Comparison of ENCODE assay signal across 12 mouse cellular contexts in the genomic region with DNA sequence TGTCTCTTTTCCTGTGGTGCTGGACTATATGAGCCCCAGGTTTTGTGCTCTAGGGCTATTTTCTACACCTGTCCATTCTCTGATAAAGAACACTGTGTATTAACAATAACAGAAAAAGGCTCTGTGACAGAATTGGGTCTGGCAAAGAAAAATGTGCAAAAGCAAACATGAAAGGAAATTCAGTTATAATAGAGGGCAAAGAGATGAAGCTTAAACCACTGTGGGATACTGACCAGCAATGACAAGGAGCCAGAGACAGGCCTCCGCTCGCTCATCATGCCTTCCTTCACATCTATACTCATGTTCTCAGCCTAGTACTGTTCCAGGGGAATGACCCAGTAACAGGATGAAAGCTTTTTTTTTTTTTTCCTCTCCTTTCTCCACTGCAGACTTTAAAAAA.
DNase-seq lines count a peak whose midpoint lies in the region; ATAC-seq and TF ChIP-seq lines count a peak whose summit lies in the region.
"Had no signal": no experiment of that assay in that cellular context is flagged by ENCODE, and none has a peak within 500 bp of the region (broad histone marks: within the 10 kb centered on the region; RNA-seq: fewer than 3 reads in every experiment).

No protein-coding gene starts in this region.

- ATAC-seq in forebrain, embryonic 14.5 days: no peak
- no peak for ATAC-seq in liver, embryonic 12.5 days
- no peak for ATAC-seq in hindbrain, embryonic 16.5 days

- H3K4me1 ChIP-seq in forebrain, embryonic 14.5 days (ENCODE audit: control insufficient read depth, insufficient read depth, low read length): peaks cover 25% of the 10 kb centered on the region
- H3K4me1 ChIP-seq in forebrain, embryonic 10.5 days: peaks cover 23% of the 10 kb centered on the region
- peaks cover 32% of the 10 kb centered on the region for H3K4me1 ChIP-seq in liver, adult 2 months (ENCODE audit: control insufficient read depth, insufficient read depth, low read length)
- peaks cover 7% of the 10 kb centered on the region for H3K4me1 ChIP-seq in liver, embryonic 12.5 days
- H3K4me1 ChIP-seq in hindbrain, embryonic 16.5 days (ENCODE audit: control insufficient read depth, insufficient read depth, low read depth, low read length): peaks cover 21% of the 10 kb centered on the region
- peaks cover 2% of the 10 kb centered on the region for H3K4me1 ChIP-seq in olfactory bulb, adult 2 months (ENCODE audit: control insufficient read depth, insufficient read depth, low read length)

- no peaks in the 10 kb centered on the region for H3K9me3 ChIP-seq in forebrain, embryonic 14.5 days (replicated peaks; ENCODE audit: control insufficient read depth, low read length)
- H3K9me3 ChIP-seq in forebrain, embryonic 10.5 days: no peaks in the 10 kb centered on the region
- no peaks in the 10 kb centered on the region for H3K9me3 ChIP-seq in liver, embryonic 12.5 days (replicated peaks)
- H3K9me3 ChIP-seq in hindbrain, embryonic 16.5 days (ENCODE audit: control insufficient read depth, low read length): no peaks in the 10 kb centered on the region
- H3K9me3 ChIP-seq: embryonic facial prominence, embryonic 15.5 days; liver, embryonic 13.5 days had no signal

- DNase-seq in forebrain, embryonic 14.5 days (ENCODE audit: low spot score): no peak
- DNase-seq in forebrain, embryonic 10.5 days (ENCODE audit: extremely low spot score, low spot score): no peak
- DNase-seq in liver, adult 2 months (ENCODE audit: extremely low read depth, low read depth, low spot score): no peak
- DNase-seq in yolk sac, embryonic 10.5 days (ENCODE audit: low spot score): no peak
- DNase-seq: liver, embryonic 13.5 days; right cerebral cortex, postnatal 4 days had no signal

- H3K27me3 ChIP-seq in forebrain, embryonic 14.5 days (replicated peaks; ENCODE audit: control insufficient read depth, insufficient read depth, low read length): no peaks in the 10 kb centered on the region
- no peaks in the 10 kb centered on the region for H3K27me3 ChIP-seq in forebrain, embryonic 10.5 days (ENCODE audit: poor library complexity, severe bottlenecking)
- H3K27me3 ChIP-seq in liver, adult 2 months (ENCODE audit: control insufficient read depth, insufficient read depth, low read length): no peaks in the 10 kb centered on the region
- no peaks in the 10 kb centered on the region for H3K27me3 ChIP-seq in liver, embryonic 12.5 days (replicated peaks)
- no peaks in the 10 kb centered on the region for H3K27me3 ChIP-seq in hindbrain, embryonic 16.5 days (replicated peaks; ENCODE audit: control insufficient read depth, insufficient read depth, low read length)
- H3K27me3 ChIP-seq: embryonic facial prominence, embryonic 15.5 days; liver, embryonic 13.5 days had no signal

- TF ChIP-seq CTCF in liver, adult 2 months (IDR thresholded peaks at IDR 0.05; ENCODE audit: low read depth, low read length): no peak
- no peak for TF ChIP-seq CTCF in olfactory bulb, adult 2 months (IDR thresholded peaks at IDR 0.05; ENCODE audit: insufficient read depth, low read depth, low read length)

- no peaks in the 10 kb centered on the region for H3K36me3 ChIP-seq in forebrain, embryonic 14.5 days (ENCODE audit: control insufficient read depth, insufficient read depth, low read length)
- no peaks in the 10 kb centered on the region for H3K36me3 ChIP-seq in forebrain, embryonic 10.5 days (replicated peaks)
- no peaks in the 10 kb centered on the region for H3K36me3 ChIP-seq in liver, adult 2 months (ENCODE audit: control insufficient read depth, insufficient read depth, low read length)
- no peaks in the 10 kb centered on the region for H3K36me3 ChIP-seq in liver, embryonic 12.5 days
- no peaks in the 10 kb centered on the region for H3K36me3 ChIP-seq in hindbrain, embryonic 16.5 days (ENCODE audit: control insufficient read depth, insufficient read depth, low read length)
- H3K36me3 ChIP-seq: embryonic facial prominence, embryonic 15.5 days; liver, embryonic 13.5 days had no signal

- H3K4me2 ChIP-seq in forebrain, embryonic 14.5 days (ENCODE audit: low read length): peak overlapping the region; percentile 43
- no peak overlapping the region for H3K4me2 ChIP-seq in liver, embryonic 12.5 days
- H3K4me2 ChIP-seq in hindbrain, embryonic 16.5 days (ENCODE audit: low read length): peak overlapping the region; percentile 54
- H3K4me2 ChIP-seq: embryonic facial prominence, embryonic 15.5 days; heart, embryonic 11.5 days; liver, embryonic 13.5 days had no signal

- 90% methylated on average over 2 of the region's 2 CpGs for WGBS in forebrain, embryonic 14.5 days
- 89% methylated on average over 2 of the region's 2 CpGs for WGBS in forebrain, embryonic 10.5 days
- 69% methylated on average over 2 of the region's 2 CpGs for WGBS in liver, adult 2 months
- WGBS in liver, embryonic 12.5 days (ENCODE audit: insufficient replicate concordance): 90% methylated on average over 2 of the region's 2 CpGs
- 91% methylated on average over 2 of the region's 2 CpGs for WGBS in hindbrain, embryonic 16.5 days
- WGBS in olfactory bulb, adult 2 months: 16% methylated on average over 2 of the region's 2 CpGs

- H3K27ac ChIP-seq in forebrain, embryonic 14.5 days (ENCODE audit: low read depth, low read length): no peak overlapping the region
- no peak overlapping the region for H3K27ac ChIP-seq in forebrain, embryonic 10.5 days
- peak overlapping the region; percentile 0; the same call in 1 of the 2 replicates for H3K27ac ChIP-seq in liver, adult 2 months (replicated peaks; ENCODE audit: insufficient read depth, low read depth, low read length)
- H3K27ac ChIP-seq in liver, embryonic 12.5 days: no peak overlapping the region
- no peak overlapping the region for H3K27ac ChIP-seq in hindbrain, embryonic 16.5 days (ENCODE audit: low read depth, low read length)
- H3K27ac ChIP-seq in olfactory bulb, adult 2 months (ENCODE audit: insufficient read depth, low read depth, low read length): peak overlapping the region; percentile 80; the same call in 1 of the 2 replicates
- H3K27ac ChIP-seq: embryonic facial prominence, embryonic 15.5 days; kidney, postnatal 0 days; liver, embryonic 13.5 days had no signal

- no peak overlapping the region for H3K9ac ChIP-seq in forebrain, embryonic 14.5 days (ENCODE audit: low read length)
- no peak overlapping the region for H3K9ac ChIP-seq in liver, adult 2 months (ENCODE audit: low read depth, low read length)
- no peak overlapping the region for H3K9ac ChIP-seq in liver, embryonic 12.5 days
- no peak overlapping the region for H3K9ac ChIP-seq in hindbrain, embryonic 16.5 days (ENCODE audit: low read depth, low read length)
- H3K9ac ChIP-seq: embryonic facial prominence, embryonic 15.5 days; liver, embryonic 13.5 days had no signal

- peaks cover 29% of the 10 kb centered on the region for H3K79me2 ChIP-seq in liver, adult 2 months (ENCODE audit: control insufficient read depth, insufficient read depth, low read length)

- H3K4me3 ChIP-seq in forebrain, embryonic 14.5 days (ENCODE audit: low read depth, low read length): no peak overlapping the region; the same call in 1 of the 2 replicates
- H3K4me3 ChIP-seq in forebrain, embryonic 10.5 days: no peak overlapping the region
- no peak overlapping the region for H3K4me3 ChIP-seq in liver, adult 2 months (ENCODE audit: insufficient read depth, low read depth, low read length)
- H3K4me3 ChIP-seq in liver, embryonic 12.5 days: no peak overlapping the region
- peak overlapping the region; percentile 44; the same call in 1 of the 2 replicates for H3K4me3 ChIP-seq in hindbrain, embryonic 16.5 days (ENCODE audit: low read length)
- peak overlapping the region; percentile 47 for H3K4me3 ChIP-seq in olfactory bulb, adult 2 months (ENCODE audit: insufficient read depth, low read depth, low read length)
- H3K4me3 ChIP-seq: embryonic facial prominence, embryonic 15.5 days; liver, embryonic 13.5 days had no signal

- TF ChIP-seq POLR2A in liver, adult 2 months (IDR thresholded peaks at IDR 0.05; ENCODE audit: extremely low read depth, insufficient read depth, low read length): no peak
- no peak for TF ChIP-seq POLR2A in olfactory bulb, adult 2 months (IDR thresholded peaks at IDR 0.05; ENCODE audit: insufficient read depth, low read depth, low read length)

Comparison
In these comparisons a context has a peak if more than half of its experiments do, and no peak if none do; other contexts are left out.
1. H3K27ac ChIP-seq: peak in liver, adult 2 months (single experiment) and olfactory bulb, adult 2 months (single experiment); none in forebrain, embryonic 14.5 days (single experiment), forebrain, embryonic 10.5 days (single experiment), liver, embryonic 12.5 days (single experiment) and hindbrain, embryonic 16.5 days (single experiment).
2. H3K4me3 ChIP-seq: peak in hindbrain, embryonic 16.5 days (single experiment) and olfactory bulb, adult 2 months (single experiment); none in forebrain, embryonic 14.5 days (single experiment), forebrain, embryonic 10.5 days (single experiment), liver, adult 2 months (single experiment) and liver, embryonic 12.5 days (single experiment).